Mouse (Mus musculus): Measurements from ENCODE around the gene Usp2. TPM values are rescaled to one million over a fixed set of nuclear protein-coding genes. Genes with fewer than 3 reads are reported as not detected.

Gene Usp2
- polyA plus RNA-seq, 1 experiment from 2014 or later: 73.5 TPM

DNA sequence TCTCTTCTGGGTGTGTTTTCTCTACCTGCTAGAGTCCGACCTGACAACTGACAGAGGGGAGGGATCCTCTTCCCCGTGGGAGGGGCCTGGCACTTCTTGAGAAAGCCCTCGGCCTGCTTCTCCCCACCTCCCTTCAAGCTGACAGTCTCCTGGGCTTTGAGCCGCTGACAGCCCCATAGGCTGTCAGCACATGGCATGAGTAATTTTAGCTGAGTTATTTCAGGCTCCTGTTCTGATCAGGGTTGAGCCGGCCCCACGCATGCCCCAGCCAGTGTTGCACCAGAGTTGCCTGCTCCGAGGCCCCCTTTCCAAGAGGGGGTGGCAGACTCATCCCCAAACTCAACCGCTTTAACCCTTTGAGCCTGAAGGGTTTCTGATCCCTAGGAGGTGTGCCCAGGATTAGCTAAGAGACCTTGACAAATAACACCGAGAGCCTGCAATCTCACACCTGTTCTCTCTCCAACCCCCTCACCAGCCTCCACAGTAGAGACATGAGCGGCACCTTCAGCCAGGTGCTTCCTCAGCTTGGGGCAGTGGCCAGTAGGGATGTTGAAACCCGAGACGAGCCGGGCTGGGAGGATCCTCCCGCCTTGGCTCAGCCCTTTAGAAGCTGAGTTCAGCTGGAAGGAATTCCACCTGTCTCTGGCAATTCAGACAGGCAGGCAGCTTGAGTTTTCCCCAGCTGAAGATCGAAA is 21.1 kb downstream of the Usp2 start:
- Histone ChIP-seq H3K27ac (replicated peaks in 1 of 2; ENCODE audit: control insufficient read depth in 1 of 2, insufficient read depth in 1 of 2, low read depth in 2 of 2, low read length in 2 of 2) (peak overlapping the region; percentile 93 to 94), H3K4me1 (ENCODE audit: control insufficient read depth in 2 of 2, insufficient read depth in 2 of 2, low read length in 2 of 2) (peaks cover 38 to 51% of the 10 kb centered on the region in 2 experiments), H3K9ac (ENCODE audit: low read length) (peak overlapping the region; percentile 96)

DNA sequence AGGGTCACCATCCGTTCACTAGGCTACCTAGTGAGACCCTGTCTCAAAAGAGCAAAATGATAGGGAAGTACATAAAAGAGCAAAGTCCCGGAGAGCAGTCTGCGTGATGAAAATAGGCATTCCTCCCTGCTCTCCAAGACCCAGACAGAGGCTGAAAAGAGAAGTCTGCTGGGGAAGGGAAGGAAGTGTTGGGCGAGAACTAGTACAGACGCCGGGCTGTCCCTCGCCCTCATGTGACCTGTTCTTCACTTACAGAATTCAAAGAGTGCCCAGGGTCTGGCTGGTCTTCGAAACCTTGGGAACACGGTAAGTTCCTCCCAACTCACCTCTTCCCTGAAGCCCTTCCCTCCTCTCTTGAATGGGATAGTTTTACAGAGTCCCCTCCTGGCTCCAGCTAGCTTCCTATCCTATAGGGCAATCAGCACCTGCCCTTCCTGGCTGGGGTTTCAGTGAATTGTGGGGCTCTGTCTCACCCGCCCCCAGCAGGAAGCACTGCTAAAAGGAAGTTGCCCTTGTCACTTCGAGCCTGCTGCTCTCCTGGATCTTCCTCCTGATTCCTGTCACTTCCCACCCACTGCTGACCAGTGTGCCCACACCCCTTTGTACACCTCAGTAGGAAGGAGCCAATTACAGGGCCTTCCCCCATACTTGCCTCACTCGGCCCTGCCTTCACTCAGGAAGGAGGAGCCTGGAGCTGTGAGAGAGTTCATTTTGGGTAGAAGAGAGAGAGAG is 22.2 kb downstream of the Usp2 start:
- Histone ChIP-seq H3K9ac (ENCODE audit: low read length) (peak overlapping the region; percentile 96), H3K4me3 (ENCODE audit: control insufficient read depth in 1 of 2, insufficient read depth in 1 of 2, low read depth in 1 of 2, low read length in 2 of 2) (peak overlapping the region in 1 of 2 experiments; percentile 75; a peak in 1 of 4 replicates), H3K27me3 (ENCODE audit: control insufficient read depth, insufficient read depth, low read length) (no peaks in the 10 kb centered on the region; the same call in 1 of the 2 replicates), H3K4me1 (ENCODE audit: control insufficient read depth in 2 of 2, insufficient read depth in 2 of 2, low read length in 2 of 2) (peaks cover 37 to 42% of the 10 kb centered on the region in 2 experiments), H3K9me3 (ENCODE audit: control insufficient read depth, low read length) (no peaks in the 10 kb centered on the region), H3K36me3 (ENCODE audit: control insufficient read depth, insufficient read depth, low read length) (peaks cover 51% of the 10 kb centered on the region), H3K4me2 (ENCODE audit: low read length) (peak overlapping the region; percentile 96), H3K27ac (replicated peaks in 1 of 2; ENCODE audit: control insufficient read depth in 1 of 2, insufficient read depth in 1 of 2, low read depth in 2 of 2, low read length in 2 of 2) (peak overlapping the region; percentile 93 to 94)
- ATAC-seq (ENCODE audit: insufficient number of reproducible peaks, insufficient read depth, low FRiP score, low read depth): no peak
- WGBS: 24% methylated on average over 12 of the region's 12 CpGs

More for the DNA sequence above, 21.1 kb downstream of the Usp2 start:
- H3K4me2 ChIP-seq (ENCODE audit: low read length): peak overlapping the region; percentile 96
- ATAC-seq (ENCODE audit: insufficient number of reproducible peaks, insufficient read depth, low FRiP score, low read depth): peak; percentile 72
- H3K4me3 ChIP-seq (ENCODE audit: control insufficient read depth in 1 of 2, insufficient read depth in 1 of 2, low read depth in 1 of 2, low read length in 2 of 2): peak overlapping the region; percentile 31 to 75
- WGBS: 5% methylated on average over 15 of the region's 15 CpGs
- no peaks in the 10 kb centered on the region; the same call in 1 of the 2 replicates for H3K27me3 ChIP-seq (ENCODE audit: control insufficient read depth, insufficient read depth, low read length)
- H3K9me3 ChIP-seq (ENCODE audit: control insufficient read depth, low read length): no peaks in the 10 kb centered on the region
- peaks cover 40% of the 10 kb centered on the region for H3K36me3 ChIP-seq (ENCODE audit: control insufficient read depth, insufficient read depth, low read length)

DNA sequence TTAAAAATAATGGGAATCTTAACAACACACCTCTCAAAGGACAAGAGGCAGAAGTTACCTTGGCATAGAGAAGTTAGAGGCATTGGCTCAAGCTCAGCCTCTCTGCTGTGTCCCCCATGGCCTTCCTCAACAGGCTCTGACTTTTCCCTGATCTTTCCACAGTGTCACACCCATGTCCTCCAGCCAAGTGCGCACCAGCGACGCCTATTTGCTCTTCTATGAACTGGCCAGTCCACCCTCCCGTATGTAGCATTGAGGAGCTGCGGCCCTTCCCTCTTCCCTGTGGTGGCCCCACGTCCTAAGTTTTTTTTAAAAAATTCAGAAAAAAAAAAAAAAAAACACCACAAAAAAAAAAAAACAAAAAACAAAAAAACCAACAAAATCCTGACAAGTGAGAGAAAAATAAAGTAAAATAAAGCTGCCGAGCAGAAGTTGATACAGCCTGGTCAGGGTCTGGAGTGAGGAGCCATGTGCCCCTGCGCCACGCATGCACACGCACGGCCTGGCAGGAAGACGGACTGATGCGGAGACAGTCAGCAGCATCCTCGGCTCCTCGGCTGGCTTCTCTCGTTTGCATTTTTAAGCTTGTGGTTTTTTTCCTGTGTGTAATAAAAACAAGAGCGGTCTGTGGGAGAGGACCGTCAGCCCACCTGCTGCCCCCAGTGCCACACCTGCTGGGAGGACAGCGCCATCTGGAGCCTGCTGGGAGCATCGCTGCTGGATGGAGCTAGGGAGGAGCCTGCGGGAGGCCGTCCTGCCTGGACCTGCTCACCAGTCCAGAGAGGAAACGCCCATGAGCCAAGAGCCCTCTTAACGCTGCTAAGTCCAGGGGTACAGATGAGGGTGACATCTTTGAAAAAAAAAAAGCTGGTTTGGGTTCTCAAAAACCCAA is 27.0 kb downstream of the Usp2 start:
- Histone ChIP-seq H3K4me1 (ENCODE audit: control insufficient read depth in 2 of 2, insufficient read depth in 2 of 2, low read length in 2 of 2) (peaks cover 24 to 33% of the 10 kb centered on the region in 2 experiments), H3K4me3 (ENCODE audit: control insufficient read depth in 1 of 2, insufficient read depth in 1 of 2, low read depth in 1 of 2, low read length in 2 of 2) (no peak overlapping the region), H3K4me2 (ENCODE audit: low read length) (no peak overlapping the region), H3K9ac (ENCODE audit: low read length) (no peak overlapping the region), H3K9me3 (ENCODE audit: control insufficient read depth, low read length) (no peaks in the 10 kb centered on the region), H3K36me3 (ENCODE audit: control insufficient read depth, insufficient read depth, low read length) (peaks cover 60% of the 10 kb centered on the region), H3K27me3 (ENCODE audit: control insufficient read depth, insufficient read depth, low read length) (no peaks in the 10 kb centered on the region), H3K27ac (replicated peaks in 1 of 2; ENCODE audit: control insufficient read depth in 1 of 2, insufficient read depth in 1 of 2, low read depth in 2 of 2, low read length in 2 of 2) (peak overlapping the region; percentile 35 to 47; a peak in 3 of 4 replicates)
- 36% methylated on average over 24 of the region's 24 CpGs for WGBS
- peak; percentile 47; the same call in 1 of the 2 replicates for ATAC-seq (ENCODE audit: insufficient number of reproducible peaks, insufficient read depth, low FRiP score, low read depth)

DNA sequence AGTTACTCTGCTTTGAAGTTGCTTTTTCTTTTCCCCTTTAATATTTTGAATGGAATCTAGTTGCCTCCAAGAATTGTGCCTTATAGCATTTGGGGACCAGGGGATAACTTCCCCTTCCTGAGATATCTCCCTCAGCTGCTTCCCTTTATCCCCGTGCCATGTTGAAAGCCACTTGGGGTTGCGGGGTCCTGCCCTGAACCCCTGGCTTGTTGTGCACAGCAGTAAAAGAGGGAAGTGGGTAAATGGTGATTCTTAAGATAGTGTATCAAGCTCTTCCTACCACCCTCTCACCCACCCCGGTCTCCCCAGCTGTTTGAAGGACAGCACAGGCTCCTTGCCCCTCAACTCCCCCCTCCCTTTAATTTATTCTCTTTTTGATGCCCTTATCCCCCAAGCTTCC is 27.9 kb downstream of the Usp2 start:
- no peak overlapping the region for H3K4me2 ChIP-seq (ENCODE audit: low read length)
- H3K27ac ChIP-seq (replicated peaks in 1 of 2; ENCODE audit: control insufficient read depth in 1 of 2, insufficient read depth in 1 of 2, low read depth in 2 of 2, low read length in 2 of 2): 0 out of 4 replicates have a peak overlapping the region, but pooled peaks of 1 of the 2 experiments have one; percentile 19
- 70% methylated on average over 3 of the region's 3 CpGs for WGBS
- peaks cover 52% of the 10 kb centered on the region for H3K36me3 ChIP-seq (ENCODE audit: control insufficient read depth, insufficient read depth, low read length)
- H3K9me3 ChIP-seq (ENCODE audit: control insufficient read depth, low read length): no peaks in the 10 kb centered on the region
- H3K4me3 ChIP-seq (ENCODE audit: control insufficient read depth in 1 of 2, insufficient read depth in 1 of 2, low read depth in 1 of 2, low read length in 2 of 2): no peak overlapping the region
- H3K27me3 ChIP-seq (ENCODE audit: control insufficient read depth, insufficient read depth, low read length): no peaks in the 10 kb centered on the region
- H3K9ac ChIP-seq (ENCODE audit: low read length): no peak overlapping the region
- H3K4me1 ChIP-seq (ENCODE audit: control insufficient read depth in 2 of 2, insufficient read depth in 2 of 2, low read length in 2 of 2): peaks cover 15 to 24% of the 10 kb centered on the region in 2 experiments
- no peak for ATAC-seq (ENCODE audit: insufficient number of reproducible peaks, insufficient read depth, low FRiP score, low read depth)

DNA sequence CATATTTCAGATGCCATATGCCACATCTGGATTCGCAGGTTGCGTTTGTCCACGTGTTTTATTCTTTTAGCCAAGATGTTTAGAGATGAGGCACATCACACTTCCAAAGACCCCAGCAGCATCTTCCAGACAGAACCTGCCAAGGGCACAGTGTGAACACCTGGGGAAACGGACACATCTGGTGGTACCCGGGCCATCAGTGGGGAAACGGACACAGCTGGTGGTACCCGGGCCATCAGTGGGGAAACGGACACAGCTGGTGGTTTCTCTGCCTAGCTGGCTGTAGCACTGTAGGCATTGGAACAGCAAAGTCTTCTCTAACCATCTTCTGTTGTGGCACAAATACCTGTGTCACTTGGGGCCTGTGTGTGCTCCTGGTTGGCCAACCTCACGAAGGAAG is 29.0 kb downstream of the Usp2 start:
- Histone ChIP-seq H3K36me3 (ENCODE audit: control insufficient read depth, insufficient read depth, low read length) (peaks cover 41% of the 10 kb centered on the region), H3K9ac (ENCODE audit: low read length) (no peak overlapping the region), H3K27ac (replicated peaks in 1 of 2; ENCODE audit: control insufficient read depth in 1 of 2, insufficient read depth in 1 of 2, low read depth in 2 of 2, low read length in 2 of 2) (peak overlapping the region; percentile 90 to 95), H3K4me2 (ENCODE audit: low read length) (no peak overlapping the region), H3K9me3 (ENCODE audit: control insufficient read depth, low read length) (no peaks in the 10 kb centered on the region), H3K4me3 (ENCODE audit: control insufficient read depth in 1 of 2, insufficient read depth in 1 of 2, low read depth in 1 of 2, low read length in 2 of 2) (no peak overlapping the region), H3K27me3 (ENCODE audit: control insufficient read depth, insufficient read depth, low read length) (no peaks in the 10 kb centered on the region), H3K4me1 (ENCODE audit: control insufficient read depth in 2 of 2, insufficient read depth in 2 of 2, low read length in 2 of 2) (peaks cover 12 to 19% of the 10 kb centered on the region in 2 experiments)
- 91% methylated on average over 9 of the region's 9 CpGs for WGBS
- no peak for ATAC-seq (ENCODE audit: insufficient number of reproducible peaks, insufficient read depth, low FRiP score, low read depth)

DNA sequence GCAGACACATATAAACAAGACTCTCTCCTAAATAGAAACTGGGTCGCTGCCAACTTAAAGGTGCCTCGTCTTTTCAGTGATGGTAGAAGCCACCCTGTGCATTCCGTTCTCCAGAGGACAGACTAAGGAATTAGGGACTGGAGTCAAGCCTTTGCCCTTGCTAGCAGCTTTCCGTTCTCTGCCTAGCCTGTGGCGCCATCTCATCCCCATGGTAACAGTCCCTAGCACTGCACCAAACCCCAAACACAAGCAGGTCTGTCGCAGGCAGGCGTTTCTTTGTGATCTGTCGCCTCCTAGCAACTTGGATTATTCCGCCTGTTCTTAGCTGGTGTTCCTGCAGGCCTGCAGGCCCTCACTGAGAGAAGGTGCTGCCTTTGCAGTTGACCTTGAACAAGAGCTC is 29.7 kb downstream of the Usp2 start:
- Histone ChIP-seq H3K4me2 (ENCODE audit: low read length) (no peak overlapping the region), H3K27me3 (ENCODE audit: control insufficient read depth, insufficient read depth, low read length) (no peaks in the 10 kb centered on the region), H3K4me3 (ENCODE audit: control insufficient read depth in 1 of 2, insufficient read depth in 1 of 2, low read depth in 1 of 2, low read length in 2 of 2) (no peak overlapping the region), H3K27ac (replicated peaks in 1 of 2; ENCODE audit: control insufficient read depth in 1 of 2, insufficient read depth in 1 of 2, low read depth in 2 of 2, low read length in 2 of 2) (peak overlapping the region; percentile 90 to 95), H3K9me3 (ENCODE audit: control insufficient read depth, low read length) (no peaks in the 10 kb centered on the region), H3K4me1 (ENCODE audit: control insufficient read depth in 2 of 2, insufficient read depth in 2 of 2, low read length in 2 of 2) (peaks cover 12 to 19% of the 10 kb centered on the region in 2 experiments), H3K9ac (ENCODE audit: low read length) (peak overlapping the region; percentile 35; the same call in 1 of the 2 replicates), H3K36me3 (ENCODE audit: control insufficient read depth, insufficient read depth, low read length) (peaks cover 34% of the 10 kb centered on the region)
- ATAC-seq (ENCODE audit: insufficient number of reproducible peaks, insufficient read depth, low FRiP score, low read depth): peak; percentile 34; the same call in 1 of the 2 replicates
- WGBS: 20% methylated on average over 9 of the region's 9 CpGs

DNA sequence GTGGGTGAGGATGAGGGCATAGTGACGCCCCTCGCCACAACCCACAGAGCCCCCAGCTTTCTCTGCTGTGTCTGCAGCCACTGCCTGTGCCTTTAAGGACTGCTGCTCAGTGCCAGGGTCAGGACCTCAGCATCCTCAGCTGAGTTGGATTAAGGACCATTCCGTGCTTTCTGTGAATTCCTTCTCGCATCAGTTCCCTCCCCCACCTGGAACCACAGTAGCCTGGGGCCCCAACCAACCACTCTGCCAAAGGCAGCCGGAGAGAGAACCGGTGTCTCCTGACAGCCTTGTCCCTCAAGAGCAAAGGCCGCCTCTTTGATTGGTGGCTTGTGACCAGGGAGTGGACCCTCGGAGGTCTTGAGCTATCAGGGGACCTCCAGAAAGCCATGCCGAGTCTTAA is 34.7 kb downstream of the Usp2 start, which contains the start of gene Mfrp:
Mfrp (plus strand) TSS at position 240 of the 400 bp plus-strand sequence.
- Histone ChIP-seq H3K27ac (replicated peaks in 1 of 2; ENCODE audit: control insufficient read depth in 1 of 2, insufficient read depth in 1 of 2, low read depth in 2 of 2, low read length in 2 of 2) (no peak within 1 kb of the TSS), H3K4me1 (ENCODE audit: control insufficient read depth in 2 of 2, insufficient read depth in 2 of 2, low read length in 2 of 2) (peaks cover 6 to 8% of the 10 kb centered on the region in 2 experiments), H3K36me3 (ENCODE audit: control insufficient read depth, insufficient read depth, low read length) (peaks cover 16% of the 10 kb centered on the region), H3K9ac (ENCODE audit: low read length) (no peak within 1 kb of the TSS), H3K9me3 (ENCODE audit: control insufficient read depth, low read length) (no peaks in the 10 kb centered on the region), H3K4me3 (ENCODE audit: control insufficient read depth in 1 of 2, insufficient read depth in 1 of 2, low read depth in 1 of 2, low read length in 2 of 2) (no peak within 1 kb of the TSS), H3K4me2 (ENCODE audit: low read length) (no peak within 1 kb of the TSS), H3K27me3 (ENCODE audit: control insufficient read depth, insufficient read depth, low read length) (no peaks in the 10 kb centered on the region)
- 73% methylated on average over 9 of the region's 9 CpGs for WGBS
- ATAC-seq (ENCODE audit: insufficient number of reproducible peaks, insufficient read depth, low FRiP score, low read depth): no peak

Data from heart, embryonic 14.5 days (tissue).